Comparison of ENCODE assay signal across 9 mouse cellular contexts in the genomic region with DNA sequence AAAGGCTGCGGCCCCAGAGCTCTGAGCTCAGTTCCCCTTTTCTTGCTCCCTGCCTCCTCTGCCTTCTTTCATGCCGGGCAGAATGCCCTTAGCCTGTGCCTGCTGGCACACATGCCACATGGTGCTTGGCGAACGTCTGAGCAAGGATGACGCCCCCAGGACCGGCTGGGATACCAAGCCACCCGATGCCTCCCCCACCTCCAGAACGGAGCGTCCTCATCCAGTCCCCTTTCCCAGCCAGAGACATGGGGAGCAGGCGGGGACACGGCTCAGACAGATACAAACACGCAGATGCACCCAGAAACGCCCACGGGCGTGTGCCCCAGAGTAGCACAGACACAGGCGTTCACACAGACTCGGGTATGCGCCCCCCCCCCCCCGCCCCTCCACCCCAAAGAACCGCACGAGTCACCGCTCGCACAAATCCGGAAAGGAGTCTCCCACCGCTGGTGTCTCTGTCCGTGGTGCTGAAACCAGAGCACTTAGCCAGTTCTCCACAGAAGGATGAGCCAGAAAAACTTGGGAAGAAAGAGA. TPM values are rescaled to one million over a fixed set of nuclear protein-coding genes. Genes with fewer than 3 reads are reported as not detected.
DNase-seq lines count a peak whose midpoint lies in the region; ATAC-seq lines count a peak whose summit lies in the region.
"Had no signal": no experiment of that assay in that cellular context is flagged by ENCODE, and none has a peak within 500 bp of the region (broad histone marks: within the 10 kb centered on the region; RNA-seq: fewer than 3 reads in every experiment).

No protein-coding gene starts in this region.

- no peak for DNase-seq in heart, adult 11 months
- DNase-seq in adipocyte (ENCODE audit: low spot score), result peak; percentile 75
- peak; percentile 84 for DNase-seq in embryonic facial prominence, embryonic 10.5 days (ENCODE audit: low spot score)
- peak; percentile 45 to 83 for DNase-seq in left cerebral cortex, postnatal 14 days (ENCODE audit: low spot score in 2 of 2)
- DNase-seq in neural tube, embryonic 10.5 days (ENCODE audit: extremely low spot score, low spot score), result peak; percentile 72
- DNase-seq in spleen, adult 12 weeks (ENCODE audit: low spot score), result no peak

- H3K27ac ChIP-seq in heart, embryonic 12.5 days (ENCODE audit: poor library complexity, severe bottlenecking), result no peak overlapping the region
- no peak overlapping the region for H3K27ac ChIP-seq in embryonic facial prominence, embryonic 10.5 days (replicated peaks)
- H3K27ac ChIP-seq: liver, embryonic 15.5 days had no signal

- H3K9me3 ChIP-seq in heart, embryonic 12.5 days (replicated peaks), result no peaks in the 10 kb centered on the region
- no peaks in the 10 kb centered on the region for H3K9me3 ChIP-seq in embryonic facial prominence, embryonic 10.5 days
- H3K9me3 ChIP-seq: liver, embryonic 15.5 days had no signal

- intact Hi-C loops in left cerebral cortex, postnatal 14 days (cut with DNase I), result no loop called here

- H3K36me3 ChIP-seq in heart, embryonic 12.5 days, result no peaks in the 10 kb centered on the region
- H3K36me3 ChIP-seq in embryonic facial prominence, embryonic 10.5 days (replicated peaks), result no peaks in the 10 kb centered on the region
- H3K36me3 ChIP-seq: liver, embryonic 15.5 days had no signal

- ATAC-seq in heart, embryonic 12.5 days (ENCODE audit: insufficient number of reproducible peaks, low FRiP score), result no peak
- ATAC-seq in hematopoietic stem cell, adult 5-6 weeks (replicated peaks in 1 of 2; ENCODE audit: insufficient read depth in 1 of 2, low FRiP score in 2 of 2, low TSS enrichment in 1 of 2, low read depth in 1 of 2, poor library complexity in 2 of 2, severe bottlenecking in 2 of 2), result peak; percentile 42 to 78; a peak in 3 of 4 replicates

- H3K27me3 ChIP-seq in heart, embryonic 12.5 days (replicated peaks), result peaks cover 98% of the 10 kb centered on the region
- H3K27me3 ChIP-seq in embryonic facial prominence, embryonic 10.5 days (replicated peaks; ENCODE audit: low read depth, poor library complexity, severe bottlenecking), result peaks cover 90% of the 10 kb centered on the region

- WGBS in heart, embryonic 12.5 days, result 3% methylated on average over 26 of the region's 26 CpGs
- WGBS in embryonic facial prominence, embryonic 10.5 days, result 1% methylated on average over 26 of the region's 26 CpGs

- H3K4me3 ChIP-seq in heart, embryonic 12.5 days, result no peak overlapping the region
- H3K4me3 ChIP-seq in embryonic facial prominence, embryonic 10.5 days, result no peak overlapping the region
- H3K4me3 ChIP-seq: liver, embryonic 15.5 days had no signal

- H3K4me1 ChIP-seq in heart, embryonic 12.5 days (replicated peaks), result 0 out of 2 replicates have a peak, but pooled peaks cover 4% of the 10 kb centered on the region
- 0 out of 2 replicates have a peak, but pooled peaks cover 5% of the 10 kb centered on the region for H3K4me1 ChIP-seq in embryonic facial prominence, embryonic 10.5 days
- H3K4me1 ChIP-seq: liver, embryonic 15.5 days had no signal

- H3K9ac ChIP-seq in heart, embryonic 12.5 days, result no peak overlapping the region
- H3K9ac ChIP-seq: liver, embryonic 15.5 days had no signal

- H3K4me2 ChIP-seq in heart, embryonic 12.5 days, result peak overlapping the region; percentile 53
- H3K4me2 ChIP-seq: liver, embryonic 15.5 days had no signal

RNA-seq across cellular contexts. Expression of a gene that starts 15.6 kb away (rescaled TPM):
- not detected in 2 replicates for polyA plus RNA-seq in heart, embryonic 12.5 days (2016; fragmentation: Nextera tagmentation; extraction: Ambion mirVana)
- polyA plus RNA-seq in embryonic facial prominence, embryonic 10.5 days (2016; fragmentation: Nextera tagmentation; extraction: Ambion mirVana), result 0.08 TPM in 1 of 2 replicates, not detected in the other
- total RNA-seq in hematopoietic stem cell, adult 5-6 weeks (2017), result not detected in 2 replicates
- total RNA-seq in left cerebral cortex, postnatal 14 days (2021), result 10 to 100 TPM; 65.9 to 67.1 TPM
- polyA plus RNA-seq: liver, embryonic 15.5 days had no signal

RNA-seq across cellular contexts. Expression of a gene that starts 34.3 kb away (rescaled TPM):
- 30.4 and 32.2 TPM in 2 replicates for polyA plus RNA-seq in heart, embryonic 12.5 days (2016; fragmentation: Nextera tagmentation; extraction: Ambion mirVana)
- polyA plus RNA-seq in embryonic facial prominence, embryonic 10.5 days (2016; fragmentation: Nextera tagmentation; extraction: Ambion mirVana), result 0.26 and 0.30 TPM in 2 replicates
- 0.30 TPM in 1 of 2 replicates, not detected in the other for total RNA-seq in hematopoietic stem cell, adult 5-6 weeks (2017)
- total RNA-seq in left cerebral cortex, postnatal 14 days (2021), result 100 to 1,000 TPM; 101 to 133 TPM

RNA-seq across cellular contexts. Expression of a gene that starts 44.3 kb away (rescaled TPM):
- polyA plus RNA-seq in heart, embryonic 12.5 days (2016; fragmentation: Nextera tagmentation; extraction: Ambion mirVana), result 45.2 and 47.6 TPM in 2 replicates
- 40.8 and 41.7 TPM in 2 replicates for polyA plus RNA-seq in embryonic facial prominence, embryonic 10.5 days (2016; fragmentation: Nextera tagmentation; extraction: Ambion mirVana)
- total RNA-seq in hematopoietic stem cell, adult 5-6 weeks (2017), result 16.5 and 24.5 TPM in 2 replicates
- 10 to 100 TPM; 24.9 to 27.2 TPM for total RNA-seq in left cerebral cortex, postnatal 14 days (2021)

Comparison
In these comparisons a context has a peak if more than half of its experiments do, and no peak if none do; other contexts are left out.
1. DNase-seq: peak in adipocyte (single experiment), embryonic facial prominence, embryonic 10.5 days (single experiment), left cerebral cortex, postnatal 14 days (2 of 2) and neural tube, embryonic 10.5 days (single experiment); none in heart, adult 11 months (single experiment) and spleen, adult 12 weeks (single experiment).
2. RNA of a gene that starts 15.6 kb away (total RNA-seq): 65.9 to 67.1 TPM in left cerebral cortex, postnatal 14 days; not detected in hematopoietic stem cell, adult 5-6 weeks; every median in the first group is over 10 times any median in the second.
3. RNA of a gene that starts 34.3 kb away (total RNA-seq): 101 to 133 TPM in left cerebral cortex, postnatal 14 days; 0.30 TPM in hematopoietic stem cell, adult 5-6 weeks; every median in the first group is over 10 times any median in the second.